Mouse (Mus musculus): ENCODE results near the gene Ear14.

The Ear14 gene

DNA sequence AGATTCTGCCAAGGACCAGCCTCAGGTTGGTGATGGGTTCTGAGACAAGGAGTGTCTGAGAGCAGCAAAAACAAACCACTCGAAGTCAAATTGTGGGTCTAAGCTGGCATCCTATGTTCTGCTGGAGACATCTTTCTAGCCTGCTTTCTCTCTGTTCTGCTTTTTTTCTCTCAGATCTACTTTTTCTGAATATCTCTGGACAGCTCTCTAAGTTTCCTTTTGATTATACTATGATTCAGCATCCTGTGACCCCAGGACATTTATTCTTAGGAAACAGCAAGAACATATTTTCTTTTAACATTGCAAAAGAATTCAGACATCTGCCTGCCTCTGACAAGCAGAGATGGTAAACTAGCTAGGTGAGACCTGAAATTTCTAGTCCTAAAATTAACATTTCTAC, 50.4 kb downstream of the Ear14 start:
- no peak for DNase-seq (ENCODE audit: low read depth)
